Comparison of ENCODE assay signal across 18 mouse cellular contexts in the genomic region with DNA sequence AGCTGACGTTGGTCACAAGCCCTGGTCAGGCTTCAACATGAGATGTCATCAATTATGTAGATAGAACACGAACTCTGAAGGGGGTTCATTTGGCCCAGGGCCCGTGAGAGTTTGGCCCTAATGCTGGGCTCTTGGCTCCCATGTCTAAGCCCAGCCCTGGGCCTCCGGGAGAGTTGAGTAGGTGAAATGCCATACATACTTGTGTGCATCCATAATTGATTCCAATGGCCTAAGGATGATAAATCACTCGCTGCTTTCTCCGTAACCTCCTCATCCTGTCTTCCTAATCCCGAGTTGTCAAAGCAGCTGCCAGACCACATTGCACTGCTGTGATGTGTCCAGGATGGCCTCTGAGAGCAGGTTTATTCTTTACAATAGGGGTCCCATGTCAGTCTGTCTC.
DNase-seq lines count a peak whose midpoint lies in the region; ATAC-seq lines count a peak whose summit lies in the region.
"Had no signal": no experiment of that assay in that cellular context is flagged by ENCODE, and none has a peak within 500 bp of the region (broad histone marks: within the 10 kb centered on the region; RNA-seq: fewer than 3 reads in every experiment).

No protein-coding gene starts in this region.

- no peaks in the 10 kb centered on the region for H3K9me3 ChIP-seq in forebrain, embryonic 10.5 days
- no peaks in the 10 kb centered on the region for H3K9me3 ChIP-seq in forebrain, embryonic 11.5 days (ENCODE audit: control insufficient read depth, low read length)
- H3K9me3 ChIP-seq: embryonic facial prominence, embryonic 10.5 days; forebrain, embryonic 12.5 days; liver, embryonic 12.5 days; neural tube, embryonic 13.5 days had no signal

- DNase-seq in forebrain, embryonic 10.5 days (ENCODE audit: extremely low spot score, low spot score): no peak
- DNase-seq in forebrain, embryonic 11.5 days (ENCODE audit: low spot score): no peak
- peak; percentile 22 for DNase-seq in retina, postnatal 1 day
- DNase-seq in retina, embryonic 14.5 days (ENCODE audit: low spot score): no peak
- peak; percentile 74 for DNase-seq in kidney, postnatal 14 days
- DNase-seq in cerebellum, postnatal 14 days: no peak
- DNase-seq in urinary bladder, adult 2 months (ENCODE audit: low spot score): no peak
- DNase-seq in gastrocnemius, postnatal 25 days: no peak
- DNase-seq: adrenal gland, adult 8-10 months; cerebellum, adult 9-11 months; heart, adult 2 months; heart, postnatal 4 days; right cerebral cortex, adult 18-20 months had no signal

- H3K4me1 ChIP-seq in forebrain, embryonic 10.5 days: peaks cover 46% of the 10 kb centered on the region
- no peaks in the 10 kb centered on the region for H3K4me1 ChIP-seq in forebrain, embryonic 11.5 days (replicated peaks; ENCODE audit: control insufficient read depth, insufficient read depth, low read length)

- H3K27ac ChIP-seq in forebrain, embryonic 10.5 days: 0 out of 2 replicates have a peak overlapping the region, but pooled peaks have one; percentile 4
- no peak overlapping the region for H3K27ac ChIP-seq in forebrain, embryonic 11.5 days (ENCODE audit: low read depth, low read length)
- H3K27ac ChIP-seq: forebrain, embryonic 12.5 days; heart, adult 2 months; liver, embryonic 12.5 days; macrophage; neural tube, embryonic 13.5 days had no signal

- H3K36me3 ChIP-seq in forebrain, embryonic 10.5 days (replicated peaks): no peaks in the 10 kb centered on the region
- H3K36me3 ChIP-seq in forebrain, embryonic 11.5 days (ENCODE audit: control insufficient read depth, insufficient read depth, low read length): no peaks in the 10 kb centered on the region
- H3K36me3 ChIP-seq: embryonic facial prominence, embryonic 10.5 days; forebrain, embryonic 12.5 days; liver, embryonic 12.5 days; neural tube, embryonic 13.5 days had no signal

- no peak overlapping the region for H3K4me3 ChIP-seq in forebrain, embryonic 10.5 days
- H3K4me3 ChIP-seq in forebrain, embryonic 11.5 days (ENCODE audit: low read depth, low read length): no peak overlapping the region
- H3K4me3 ChIP-seq: embryonic facial prominence, embryonic 10.5 days; forebrain, embryonic 12.5 days; heart, adult 2 months; liver, embryonic 12.5 days; neural tube, embryonic 13.5 days had no signal

- H3K9ac ChIP-seq in forebrain, embryonic 11.5 days (ENCODE audit: low read length): no peak overlapping the region
- H3K9ac ChIP-seq: forebrain, embryonic 12.5 days; liver, embryonic 12.5 days; neural tube, embryonic 13.5 days had no signal

- H3K4me2 ChIP-seq in forebrain, embryonic 11.5 days (ENCODE audit: low read depth, low read length, severe bottlenecking): no peak overlapping the region
- H3K4me2 ChIP-seq: forebrain, embryonic 12.5 days; liver, embryonic 12.5 days; neural tube, embryonic 13.5 days had no signal

- 87% methylated on average over 7 of the region's 7 CpGs for WGBS in forebrain, embryonic 10.5 days
- WGBS in forebrain, embryonic 11.5 days: 75% methylated on average over 7 of the region's 7 CpGs

- H3K27me3 ChIP-seq in forebrain, embryonic 10.5 days (ENCODE audit: poor library complexity, severe bottlenecking): no peaks in the 10 kb centered on the region; the same call in 1 of the 2 replicates
- no peaks in the 10 kb centered on the region for H3K27me3 ChIP-seq in forebrain, embryonic 11.5 days (ENCODE audit: control insufficient read depth, insufficient read depth, low read length)
- H3K27me3 ChIP-seq: forebrain, embryonic 12.5 days; neural tube, embryonic 13.5 days had no signal

- ATAC-seq in forebrain, embryonic 11.5 days (replicated peaks; ENCODE audit: low FRiP score): no peak
- ATAC-seq: liver, embryonic 12.5 days had no signal

Comparison
In these comparisons a context has a peak if more than half of its experiments do, and no peak if none do; other contexts are left out.
1. DNase-seq: peak in retina, postnatal 1 day (single experiment) and kidney, postnatal 14 days (single experiment); none in forebrain, embryonic 10.5 days (single experiment), forebrain, embryonic 11.5 days (single experiment), retina, embryonic 14.5 days (single experiment), cerebellum, postnatal 14 days (0 of 2), urinary bladder, adult 2 months (single experiment) and gastrocnemius, postnatal 25 days (single experiment).